Mouse (Mus musculus) stomach, adult 2 months (tissue): Measurements from ENCODE around the gene Gstm4. TPM values are rescaled to one million over a fixed set of nuclear protein-coding genes. Genes with fewer than 3 reads are reported as not detected.

Source experiments
- polyA plus RNA-seq: library from polyadenylated mRNA; depleted of rRNA; stranded (reverse); fragments of >200 nt; gene quantifications from 2 replicates; pipeline ENCODE4 v1.2.3, GENCODE M21; 2012; rRNA removed

The Gstm4 gene
- polyA plus RNA-seq = 4.6 and 5.2 TPM in 2 replicates

DNA sequence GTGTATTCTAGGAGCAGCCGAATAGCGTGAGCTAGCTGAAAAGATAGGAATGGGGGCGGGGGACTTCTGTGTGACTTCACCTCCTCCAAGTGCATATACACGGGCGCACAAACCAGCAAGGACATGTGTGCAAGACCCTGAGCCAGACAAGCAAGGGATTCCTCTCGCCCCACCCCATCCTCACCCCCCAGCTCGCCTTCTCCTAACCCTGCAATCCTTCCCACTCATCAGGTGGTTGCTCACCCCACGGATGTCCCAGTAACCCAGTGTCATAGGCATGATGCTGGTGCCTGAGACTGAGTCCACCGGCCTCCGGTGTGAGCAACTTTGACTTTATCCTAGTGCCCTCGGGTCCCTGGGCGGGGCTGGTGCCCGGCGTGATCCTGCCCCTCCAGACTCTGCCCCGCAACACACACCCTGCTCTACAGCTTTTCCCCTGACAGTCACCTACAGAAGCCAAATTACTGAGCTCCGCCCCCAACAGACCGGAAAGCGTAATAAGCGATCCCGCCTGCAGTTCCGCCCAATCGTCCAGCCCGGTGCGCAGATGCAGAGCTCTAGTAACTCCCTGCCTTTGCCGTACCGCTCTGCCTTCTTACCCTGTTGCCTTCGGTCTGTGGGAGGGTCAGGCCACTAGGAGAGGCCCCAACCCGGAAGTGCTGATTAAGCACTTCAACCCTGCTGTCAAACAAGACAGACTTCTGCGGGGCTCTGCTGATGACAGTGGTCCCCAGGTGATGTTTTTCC is at the start of gene Gstm4:
Gene Gstm4 (minus strand): TSS at position 501 of the 747 bp plus-strand sequence.

DNA sequence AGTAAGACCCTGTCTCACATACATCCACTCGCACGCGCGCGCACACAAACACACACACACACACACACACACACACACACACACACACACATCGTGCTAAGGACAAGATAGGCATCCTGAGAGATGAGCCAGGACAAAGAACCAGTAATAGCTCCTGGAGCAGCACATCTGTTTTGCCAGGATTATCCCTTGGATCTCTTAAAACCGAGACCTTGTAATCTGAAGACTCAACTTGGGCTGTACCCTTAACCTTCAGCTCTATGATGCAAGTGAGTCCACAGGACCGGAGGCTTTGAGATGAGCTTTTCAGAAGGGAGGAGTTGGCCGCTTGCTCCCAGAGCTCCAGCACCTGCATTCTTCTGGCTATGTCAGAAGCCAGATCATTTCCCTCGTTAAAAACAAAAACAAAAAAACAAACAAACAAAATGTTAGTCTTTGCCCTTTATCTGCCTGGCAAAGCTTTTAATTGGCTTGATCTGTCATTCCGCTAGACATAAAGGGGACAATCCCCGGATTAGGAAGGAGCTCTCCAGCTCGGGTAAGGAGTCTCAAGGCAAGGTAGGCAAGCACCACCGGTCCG is 47.9 kb upstream of the Gstm4 start, which contains the start of gene Gnat2:
Gene Gnat2 (plus strand): TSS at position 254 of the 580 bp plus-strand sequence.

DNA sequence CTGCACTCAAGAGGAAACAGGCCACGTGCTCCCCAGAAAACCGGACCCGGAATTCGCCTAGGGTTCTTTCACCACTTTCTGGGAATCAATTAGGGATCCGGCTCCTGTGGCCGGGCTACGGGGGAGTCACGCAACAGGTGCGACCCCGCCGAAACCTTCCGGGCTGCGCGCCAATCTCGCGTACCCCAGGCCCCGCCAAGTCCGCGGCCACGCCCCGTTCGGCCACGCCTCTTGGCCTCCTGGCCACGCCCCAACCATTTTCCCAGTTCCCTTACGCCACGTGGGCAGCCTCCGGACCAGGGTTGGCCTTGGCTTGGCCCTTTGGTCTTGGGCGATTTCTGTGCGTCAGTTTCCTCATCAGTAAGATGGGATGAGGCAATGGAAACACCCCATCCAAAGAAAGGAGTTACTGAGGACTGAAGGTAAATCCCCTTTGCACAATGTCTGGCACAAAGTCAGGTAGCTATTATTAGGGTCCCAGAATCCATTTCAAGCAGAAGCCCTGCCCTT is 41.8 kb upstream of the Gstm4 start, which contains the start of gene Ampd2:
Gene Ampd2 (minus strand): TSS at position 182 of the 510 bp plus-strand sequence.

DNA sequence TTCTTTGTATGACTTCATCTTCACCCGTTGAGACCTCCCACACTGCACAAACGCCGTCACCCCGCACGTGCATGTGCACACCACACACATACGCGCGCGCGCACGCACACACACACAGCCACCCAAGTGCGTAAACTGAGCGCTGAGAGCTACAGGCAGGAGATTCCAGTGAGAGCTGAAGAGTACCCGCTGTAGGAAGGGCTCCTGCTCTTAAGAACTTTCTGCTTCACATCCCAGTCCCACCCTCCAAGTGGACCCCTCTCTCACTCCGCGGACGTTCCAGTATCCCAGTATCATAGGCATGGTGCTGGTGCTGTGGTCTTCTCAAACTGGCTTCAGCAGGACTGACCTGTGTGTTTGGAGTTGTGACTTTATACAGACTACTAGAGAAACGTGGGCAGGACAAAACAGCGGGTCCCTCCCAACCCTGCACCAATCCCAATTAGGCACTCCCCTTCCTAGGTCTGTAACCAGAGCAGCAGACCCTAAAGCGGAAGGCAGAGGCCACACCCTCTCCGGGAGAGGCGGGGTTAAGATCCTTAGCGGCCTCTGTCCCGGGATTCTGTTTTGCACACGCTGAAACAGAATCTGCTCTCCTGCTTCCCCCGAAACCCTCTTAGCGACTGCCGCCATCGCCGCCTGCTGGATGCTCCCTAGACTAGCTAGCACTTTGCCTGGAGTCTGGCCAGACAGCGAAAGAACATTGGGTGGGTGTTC is 27.1 kb downstream of the Gstm4 start, which contains the start of gene Gstm1:
Gene Gstm1 (minus strand): TSS at position 501 of the 717 bp plus-strand sequence.

Other genes with a start within 250 kb of the Gstm4 start
- 17.7 and 20.5 TPM in 2 replicates for gene Eps8l3, start 167.7 kb downstream of the Gstm4 start, polyA plus RNA-seq
- 10.4 and 14.2 TPM in 2 replicates for gene Gstm5, start 149.1 kb downstream of the Gstm4 start, polyA plus RNA-seq
- 6.4 and 8.1 TPM in 2 replicates for gene Gstm7, start 113.1 kb downstream of the Gstm4 start, polyA plus RNA-seq
- 2.7 and 5.5 TPM in 2 replicates for gene Gstm6, start 101.1 kb downstream of the Gstm4 start, polyA plus RNA-seq
- 22.6 and 33.9 TPM in 2 replicates for gene Gstm3, start 75.6 kb downstream of the Gstm4 start, polyA plus RNA-seq
- 80.3 and 101 TPM in 2 replicates for gene Gstm2, start 58.4 kb downstream of the Gstm4 start, polyA plus RNA-seq
- 1,087 and 1,160 TPM in 2 replicates for gene Gstm1, start 26.9 kb downstream of the Gstm4 start, polyA plus RNA-seq
- 60.5 and 89.7 TPM in 2 replicates for gene Ampd2, start 41.8 kb upstream of the Gstm4 start, polyA plus RNA-seq
- 0.06 TPM in 1 of 2 replicates, not detected in the other for gene Gnat2, start 47.9 kb upstream of the Gstm4 start, polyA plus RNA-seq
- gene Gnai3, start 101.3 kb upstream of the Gstm4 start, polyA plus RNA-seq = 4.1 and 4.7 TPM in 2 replicates
- 0.06 and 0.08 TPM in 2 replicates for gene Gpr61, start 110.0 kb upstream of the Gstm4 start, polyA plus RNA-seq
- 10.0 and 10.8 TPM in 2 replicates for gene Amigo1, start 141.4 kb upstream of the Gstm4 start, polyA plus RNA-seq
- gene Cyb561d1, start 156.3 kb upstream of the Gstm4 start, polyA plus RNA-seq = 4.1 and 4.9 TPM in 2 replicates
- gene Atxn7l2, start 166.0 kb upstream of the Gstm4 start, polyA plus RNA-seq = 3.1 and 3.3 TPM in 2 replicates
- 1.2 and 3.1 TPM in 2 replicates for gene Sypl2, start 181.8 kb upstream of the Gstm4 start, polyA plus RNA-seq
- gene Psma5, start 212.0 kb upstream of the Gstm4 start, polyA plus RNA-seq = 7.7 and 8.8 TPM in 2 replicates
- gene Sort1, start 239.2 kb upstream of the Gstm4 start, polyA plus RNA-seq = 23.1 and 28.2 TPM in 2 replicates